Mouse (Mus musculus) kidney, adult 9 months (tissue): ENCODE results near the gene Thumpd3.

Experiments
- DNase-seq: peaks from one replicate; pipeline ENCODE4 v3.0.0; 2022

The Thumpd3 gene

GRCm38 (mm10) chr6:113079492-113079891, 33.5 kb downstream of the Thumpd3 start:
- DNase-seq = peak; percentile 24

GRCm38 (mm10) chr6:113082229-113082628, 36.2 kb downstream of the Thumpd3 start:
- peak; percentile 13 for DNase-seq

- no peak for DNase-seq
Measured at GRCm38 (mm10) chr6:113084590-113084989, 38.6 kb downstream of the Thumpd3 start.

GRCm38 (mm10) chr6:113093206-113093605, 47.2 kb downstream of the Thumpd3 start:
- no peak for DNase-seq

- DNase-seq = no peak
Measured at GRCm38 (mm10) chr6:113095547-113095946, 49.5 kb downstream of the Thumpd3 start.

GRCm38 (mm10) chr6:113097662-113098061, 51.6 kb downstream of the Thumpd3 start:
- no peak for DNase-seq

- peak; percentile 94 for DNase-seq
Measured at GRCm38 (mm10) chr6:113099640-113100289, 53.7 kb downstream of the Thumpd3 start.

GRCm38 (mm10) chr6:113102541-113102940, 56.5 kb downstream of the Thumpd3 start:
- no peak for DNase-seq

- DNase-seq = peak; percentile 68
Measured at GRCm38 (mm10) chr6:113103765-113104164, 57.7 kb downstream of the Thumpd3 start.

- DNase-seq = no peak
Measured at GRCm38 (mm10) chr6:113109378-113109777, 63.4 kb downstream of the Thumpd3 start.

GRCm38 (mm10) chr6:113109956-113110355, 63.9 kb downstream of the Thumpd3 start:
- DNase-seq = no peak
